Mouse (Mus musculus): Measurements from ENCODE around the gene Gm10718.
"Not testable (repeated sequence)": the region's sequence is repeated elsewhere in the genome, so short reads cannot be mapped to it uniquely, and the experiment has no call there.

GRCm38 (mm10) chr9:3007272-3007671 is 16.1 kb upstream of the Gm10718 start:
- TF ChIP-seq CTCF, EP300 (IDR thresholded peaks at IDR 0.05): not testable (repeated sequence)
